Mouse (Mus musculus) heart, embryonic 16.5 days (tissue): ENCODE results near the gene Gm4767. TPM values are rescaled to one million over a fixed set of nuclear protein-coding genes. Genes with fewer than 3 reads are reported as not detected.
"Not testable (repeated sequence)": the region's sequence is repeated elsewhere in the genome, so short reads cannot be mapped to it uniquely, and the experiment has no call there.

ENCODE experiments used
- ATAC-seq: fragments of 200-750 bp; cut with Nextera tagmentation; replicated peaks from 2 replicates; pipeline ENCODE4 v1.8.0; 2017; ENCODE audit warnings: moderate number of reproducible peaks; ENCODE audit not compliant: insufficient read depth, low FRiP score; ENCODE audit errors: extremely low read depth
- H3K27ac ChIP-seq: fragments of 300-500 bp; sonication (generic); 2 replicates; pipeline ENCODE4 v1.5.1; 2014; ENCODE audit warnings: mild to moderate bottlenecking, low read length, control low read depth, moderate library complexity
- H3K27me3 ChIP-seq: fragments of 300-500 bp; sonication (generic); 2 replicates; pipeline ENCODE4 v1.6.1; 2014; ENCODE audit warnings: low read length, mixed read lengths; ENCODE audit not compliant: control insufficient read depth, insufficient read depth
- H3K36me3 ChIP-seq: fragments of 300-500 bp; sonication (generic); 2 replicates; pipeline ENCODE4 v1.6.1; 2014; ENCODE audit not compliant: control insufficient read depth, insufficient read depth
- H3K4me1 ChIP-seq: fragments of 300-500 bp; sonication (generic); 2 replicates; pipeline ENCODE4 v1.6.1; 2014; ENCODE audit warnings: low read length, mixed read lengths; ENCODE audit not compliant: control insufficient read depth, insufficient read depth
- H3K4me2 ChIP-seq: fragments of 300-500 bp; sonication (generic); 2 replicates; pipeline ENCODE4 v1.6.1; 2014; ENCODE audit warnings: low read depth, mild to moderate bottlenecking, control low read depth, low read length
- H3K4me3 ChIP-seq: fragments of 300-500 bp; sonication (generic); 2 replicates; pipeline ENCODE4 v1.5.1; 2014; ENCODE audit warnings: mild to moderate bottlenecking, control low read depth, low read length
- H3K9ac ChIP-seq: fragments of 300-500 bp; sonication (generic); 2 replicates; pipeline ENCODE4 v1.6.1; 2014; ENCODE audit warnings: low read length, control low read depth
- H3K9me3 ChIP-seq: fragments of 300-500 bp; sonication (generic); replicated peaks from 2 replicates; pipeline ENCODE4 v1.6.1; 2016; ENCODE audit warnings: low read length; ENCODE audit not compliant: control insufficient read depth
- WGBS: fragments of 180-500 bp; shearing (Covaris S2); extraction: QIAGEN DNeasy Blood & Tissue Kit; methylation state at CpG from one replicate; pipeline ENCODE4 v1.1.7; 2014; 5-methylcytosine and 5-hydroxymethylcytosine counted together
- polyA plus RNA-seq: library from polyadenylated mRNA; unstranded; fragments of >200 nt; fragmentation: Nextera tagmentation; extraction: Ambion mirVana; gene quantifications from 2 replicates; pipeline ENCODE4 v1.2.1, GENCODE M21; 2015

Gene Gm4767
- 1.7 and 2.5 TPM in 2 replicates for polyA plus RNA-seq

GRCm38 (mm10) chr10:81811899-81812298, at the start of gene Gm4767:
TSS of gene Gm4767 (plus strand) at chr10:81812186.
- not testable (repeated sequence) for H3K9me3 ChIP-seq, H3K27ac ChIP-seq, H3K4me2 ChIP-seq, H3K4me1 ChIP-seq, H3K36me3 ChIP-seq, ATAC-seq, H3K27me3 ChIP-seq, H3K9ac ChIP-seq
- peak within 1 kb of the TSS; percentile 8; the same call in 1 of the 2 replicates for H3K4me3 ChIP-seq
- 18% methylated on average over 9 of the region's 20 CpGs for WGBS

DNA sequence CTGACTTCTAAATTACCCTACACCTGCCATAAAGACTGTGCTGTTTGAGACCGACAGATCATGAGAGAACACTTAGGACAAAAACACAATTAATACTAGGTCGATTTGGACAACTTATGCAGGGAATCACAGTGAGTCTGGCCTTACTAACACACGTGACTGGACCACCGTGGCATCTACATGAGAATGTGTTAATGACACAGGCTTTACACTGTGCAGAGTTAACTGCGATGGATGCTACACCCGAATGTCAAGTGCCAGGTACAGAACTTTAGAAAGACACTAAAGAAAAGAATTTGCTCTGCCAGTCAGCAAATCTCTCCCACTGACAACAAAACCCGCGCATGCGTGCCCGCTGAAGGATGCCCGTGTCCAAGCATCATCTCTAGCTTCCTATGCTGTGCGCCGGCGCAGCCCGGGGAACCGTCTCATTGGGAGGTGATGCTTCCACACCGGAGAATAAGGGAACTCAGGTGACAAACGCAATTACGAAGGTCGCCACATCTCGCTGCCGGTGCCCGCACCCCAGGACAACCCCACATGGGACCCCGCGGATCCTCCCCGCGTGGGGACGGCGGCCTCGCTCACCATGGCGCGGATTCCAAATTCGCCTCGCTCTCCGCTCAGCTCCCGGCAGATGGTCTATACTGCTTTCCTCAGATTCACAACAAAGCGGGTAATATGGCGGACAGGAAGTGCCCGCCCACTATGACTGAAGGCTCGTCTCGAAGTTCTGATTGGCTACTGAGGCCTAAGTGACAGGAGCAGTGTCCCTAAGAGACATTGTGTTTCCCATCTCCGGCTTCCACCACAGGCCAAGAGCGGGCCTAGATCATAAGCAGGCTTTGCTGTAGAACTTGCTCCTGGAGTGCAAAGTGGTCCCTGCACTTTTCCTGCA, 41.2 kb upstream of the Gm4767 start, which contains the start of gene Gm3055:
Gene Gm3055, minus strand, starts transcription at position 656 of the 898 bp plus-strand sequence.
- not testable (repeated sequence) for H3K9ac ChIP-seq, H3K4me3 ChIP-seq, H3K9me3 ChIP-seq, H3K4me1 ChIP-seq, H3K4me2 ChIP-seq, H3K36me3 ChIP-seq, H3K27me3 ChIP-seq, H3K27ac ChIP-seq
- WGBS = no CpG with 5 or more reads among the region's 43 CpGs
- ATAC-seq = peak; percentile 98

DNA sequence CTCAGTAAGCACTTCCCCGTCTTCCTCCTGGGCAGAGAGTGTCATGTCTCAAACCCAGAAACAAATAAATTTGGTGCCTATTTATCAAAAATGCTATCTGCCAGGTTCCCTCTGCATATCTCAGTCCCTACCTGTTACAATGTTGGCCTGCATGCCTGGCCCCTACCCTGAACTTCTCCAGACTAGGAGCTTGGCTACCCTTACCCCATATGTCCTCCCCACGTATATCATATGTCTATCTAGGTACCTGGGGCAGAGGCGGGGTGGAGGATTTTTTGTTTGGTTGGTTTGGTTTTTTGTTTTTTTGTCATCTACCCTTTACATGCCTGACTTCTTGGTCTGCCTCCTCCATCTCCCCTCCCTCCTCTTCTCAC, 40.6 kb upstream of the Gm4767 start:
- no CpG with 5 or more reads among the region's 3 CpGs for WGBS
- H3K27me3 ChIP-seq, H3K36me3 ChIP-seq, H3K9me3 ChIP-seq, H3K4me1 ChIP-seq, H3K27ac ChIP-seq, H3K4me3 ChIP-seq, H3K9ac ChIP-seq, H3K4me2 ChIP-seq, ATAC-seq: not testable (repeated sequence)

DNA sequence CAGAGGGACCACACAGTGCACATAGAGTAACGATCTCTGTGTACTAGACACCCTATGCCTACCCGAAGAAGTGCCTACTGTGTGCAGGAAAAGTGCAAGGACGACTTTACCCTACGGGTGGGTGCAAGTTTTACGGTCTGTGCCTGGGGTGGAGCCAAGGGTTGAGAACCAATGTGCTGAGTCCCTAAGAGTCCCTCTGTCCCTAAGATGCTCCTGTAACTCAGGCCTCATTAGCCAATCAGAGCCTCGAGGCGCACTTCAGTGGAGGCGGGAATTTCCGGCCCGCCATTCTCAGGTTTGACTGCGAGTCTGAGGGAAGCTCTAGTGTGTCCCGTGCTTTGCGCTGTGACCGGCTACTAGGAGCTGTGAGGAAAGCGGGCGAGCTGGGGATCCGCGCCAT, 34.2 kb downstream of the Gm4767 start:
- not testable (repeated sequence) for ATAC-seq, H3K4me3 ChIP-seq, H3K9ac ChIP-seq, H3K27ac ChIP-seq, H3K4me2 ChIP-seq, H3K36me3 ChIP-seq, H3K4me1 ChIP-seq, H3K27me3 ChIP-seq, H3K9me3 ChIP-seq
- no CpG with 5 or more reads among the region's 18 CpGs for WGBS

GRCm38 (mm10) chr10:81863409-81864407, 51.7 kb downstream of the Gm4767 start, which contains the start of gene Gm32687:
TSS of gene Gm32687 (plus strand) at chr10:81863934.
- not testable (repeated sequence) for H3K9me3 ChIP-seq, H3K4me2 ChIP-seq, H3K36me3 ChIP-seq, H3K4me3 ChIP-seq, H3K27ac ChIP-seq, H3K27me3 ChIP-seq, H3K9ac ChIP-seq, H3K4me1 ChIP-seq
- peak; percentile 99 for ATAC-seq
- WGBS = 32% methylated on average over 4 of the region's 49 CpGs

Other genes with a start within 250 kb of the Gm4767 start
- 19.5 and 24.5 TPM in 2 replicates for gene Tle2, start 237.6 kb upstream of the Gm4767 start, polyA plus RNA-seq
- 29.6 and 31.0 TPM in 2 replicates for gene Tle6, start 211.1 kb upstream of the Gm4767 start, polyA plus RNA-seq
- 1.2 TPM in 2 replicates for gene BC025920, start 205.9 kb upstream of the Gm4767 start, polyA plus RNA-seq
- gene Sirt6, start 184.4 kb upstream of the Gm4767 start, polyA plus RNA-seq = 22.9 and 26.0 TPM in 2 replicates
- gene Ankrd24, start 183.6 kb upstream of the Gm4767 start, polyA plus RNA-seq = 14.6 and 14.8 TPM in 2 replicates
- 3.2 and 4.0 TPM in 2 replicates for gene Gm10778, start 163.1 kb upstream of the Gm4767 start, polyA plus RNA-seq
- gene Zfp433, start 107.4 kb upstream of the Gm4767 start, polyA plus RNA-seq = 10.2 and 11.6 TPM in 2 replicates
- gene Gm3055, start 41.0 kb upstream of the Gm4767 start, polyA plus RNA-seq = 5.1 and 5.6 TPM in 2 replicates
- gene Gm32687, start 51.7 kb downstream of the Gm4767 start, polyA plus RNA-seq = 5.8 and 6.7 TPM in 2 replicates
- gene Zfp781, start 118.3 kb downstream of the Gm4767 start, polyA plus RNA-seq = 0.91 and 1.7 TPM in 2 replicates
- 11.5 and 11.9 TPM in 2 replicates for gene Zfp873, start 235.9 kb downstream of the Gm4767 start, polyA plus RNA-seq